Mouse (Mus musculus) right cerebral cortex, postnatal 25 days (tissue): ENCODE results near the gene Ppp1r13l.

ENCODE experiments used
- DNase-seq: peaks from one replicate; pipeline ENCODE4 v3.0.0; 2022

Gene Ppp1r13l

DNA sequence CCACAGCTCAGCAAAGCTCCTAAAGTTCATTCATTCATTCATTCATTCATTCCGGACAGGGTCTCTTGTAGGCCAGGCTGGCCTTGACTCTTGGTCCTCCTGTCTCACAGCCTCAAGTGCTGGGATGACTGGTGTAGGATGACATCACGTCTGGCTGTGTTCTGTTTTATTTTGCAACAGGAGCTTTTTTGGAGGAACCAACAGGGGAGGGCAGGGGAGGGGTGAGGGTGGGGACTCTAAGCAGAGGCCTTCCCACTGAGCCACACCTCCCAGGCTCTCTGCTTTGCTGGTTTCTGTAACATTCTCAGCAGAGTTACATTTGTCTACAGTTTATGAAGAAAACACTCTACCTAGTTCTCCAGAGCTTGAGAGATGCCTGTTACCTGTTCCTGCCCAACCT is 21.5 kb upstream of the Ppp1r13l start:
- no peak for DNase-seq

DNA sequence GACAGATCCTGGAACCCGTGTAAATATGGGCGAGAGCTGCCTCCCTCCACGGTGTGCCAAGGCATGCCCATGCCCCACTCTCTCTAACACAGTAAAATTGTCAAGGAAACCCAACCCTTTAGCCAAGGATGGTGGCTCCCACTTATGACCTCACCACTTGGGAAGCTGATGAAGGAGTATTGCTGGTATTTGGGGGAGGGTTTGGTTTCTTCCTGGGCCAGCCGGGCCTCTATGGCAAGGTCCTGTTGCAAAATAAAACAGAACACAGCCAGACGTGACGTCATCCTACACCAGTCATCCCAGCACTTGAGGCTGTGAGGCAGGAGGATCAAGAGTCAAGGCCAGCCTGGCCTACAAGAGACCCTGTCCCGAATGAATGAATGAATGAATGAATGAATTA is 21.0 kb upstream of the Ppp1r13l start:
- DNase-seq, result no peak

DNA sequence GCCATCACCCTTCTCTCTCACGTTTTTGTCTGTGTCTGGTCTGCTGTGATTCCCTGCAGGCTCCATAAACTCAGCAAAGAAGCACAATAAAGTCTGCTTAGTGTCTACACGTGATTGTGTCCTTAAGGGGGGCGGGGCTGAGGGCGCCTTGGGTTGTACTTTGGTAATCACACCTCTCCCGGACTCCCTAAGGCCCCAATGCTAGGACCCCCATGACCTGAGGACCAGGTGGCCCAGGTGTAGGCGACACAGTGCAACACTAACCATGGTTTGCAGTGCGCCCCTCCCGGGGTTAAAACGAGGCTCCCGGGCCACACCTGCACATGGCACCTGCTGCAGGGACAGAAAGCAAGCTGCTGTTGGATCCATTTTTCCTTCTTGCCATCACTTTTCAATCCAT is 18.3 kb upstream of the Ppp1r13l start:
- no peak for DNase-seq

DNA sequence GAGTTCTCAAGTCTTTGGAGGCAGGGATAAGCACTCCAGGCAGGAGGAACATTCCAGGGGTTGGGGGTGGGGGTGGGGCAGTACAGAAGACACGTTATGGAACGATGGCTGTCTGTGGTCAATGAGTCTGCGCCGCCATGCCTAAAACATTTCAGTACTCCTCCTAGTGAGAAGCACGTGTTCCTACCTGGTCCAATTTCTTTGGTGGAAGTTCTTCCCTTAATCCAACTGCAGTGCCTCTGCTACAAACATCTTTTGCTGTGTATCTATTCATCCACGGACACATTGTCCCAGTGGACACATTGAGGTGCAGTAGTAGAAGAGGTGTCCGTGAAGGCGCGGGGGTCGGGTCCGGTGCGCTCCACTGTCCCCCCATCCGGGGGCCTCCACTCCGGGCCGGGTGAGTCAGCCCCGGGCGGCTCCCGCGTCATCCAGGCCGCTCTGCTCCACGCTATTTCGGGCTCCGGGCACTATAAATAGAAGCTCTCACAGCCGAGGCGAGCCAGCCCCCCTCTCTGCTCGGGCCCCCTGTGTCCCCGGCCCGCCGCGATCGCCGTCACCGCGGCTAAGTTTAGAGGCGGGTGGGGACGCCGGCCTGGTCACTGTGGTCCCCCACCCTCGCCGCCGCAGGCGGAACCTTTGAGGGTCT is 17.7 kb upstream of the Ppp1r13l start:
- DNase-seq, result peak; percentile 74

DNA sequence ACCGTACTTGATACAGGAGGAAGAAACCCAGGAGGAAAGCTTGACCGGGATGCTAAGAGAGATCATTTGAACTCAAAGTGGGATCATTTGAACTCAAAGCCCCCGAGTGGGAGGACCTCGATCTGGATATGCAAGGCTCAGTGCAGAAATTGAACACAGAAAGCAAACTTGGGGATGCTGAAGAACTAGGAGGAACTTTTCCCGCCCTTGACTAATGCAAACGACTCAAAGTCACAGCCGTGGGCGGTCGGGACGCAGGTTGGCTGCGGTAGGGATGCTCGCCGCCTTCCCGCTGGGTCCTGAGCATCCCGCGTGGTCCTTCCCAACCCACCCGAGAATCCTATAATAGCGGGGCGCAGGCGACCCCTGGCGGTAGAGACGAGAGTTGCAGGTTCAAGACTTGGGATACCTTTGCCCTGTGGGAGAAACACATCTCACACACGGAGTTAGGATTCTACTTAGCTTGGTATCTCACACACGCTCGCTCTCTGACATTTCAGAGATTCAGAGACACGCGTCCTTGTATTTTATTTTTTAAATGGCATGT is 17.0 kb upstream of the Ppp1r13l start:
- DNase-seq, result peak; percentile 87

DNA sequence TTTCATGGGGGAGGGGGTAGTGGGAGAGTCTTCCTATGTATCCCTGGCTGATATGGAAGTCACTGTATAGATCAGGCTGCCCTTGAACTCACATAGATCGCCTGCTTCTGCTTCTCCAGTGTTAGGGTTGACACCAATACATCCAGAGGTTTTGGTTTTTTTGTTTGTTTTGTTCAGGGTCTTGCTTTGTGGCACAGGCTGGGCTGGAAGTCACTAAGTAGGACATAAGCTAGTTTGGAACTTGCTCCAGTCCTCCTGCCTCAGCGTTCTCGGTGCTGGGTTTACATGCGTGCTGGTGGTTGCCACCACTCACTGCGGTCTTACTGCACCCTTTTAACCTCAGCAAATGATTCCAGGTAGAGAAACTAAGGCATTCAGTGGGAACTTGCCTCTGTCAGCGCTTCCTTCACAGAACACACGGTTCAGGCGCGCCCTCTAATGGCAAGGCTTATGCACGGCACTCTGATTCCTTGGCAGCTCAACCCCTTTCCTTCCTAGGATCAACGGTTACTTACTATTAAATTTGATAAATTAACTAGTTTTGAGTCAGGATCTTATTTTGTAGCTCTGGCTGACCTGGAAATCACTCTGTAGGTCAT is 16.2 kb upstream of the Ppp1r13l start:
- DNase-seq, result peak; percentile 73

DNA sequence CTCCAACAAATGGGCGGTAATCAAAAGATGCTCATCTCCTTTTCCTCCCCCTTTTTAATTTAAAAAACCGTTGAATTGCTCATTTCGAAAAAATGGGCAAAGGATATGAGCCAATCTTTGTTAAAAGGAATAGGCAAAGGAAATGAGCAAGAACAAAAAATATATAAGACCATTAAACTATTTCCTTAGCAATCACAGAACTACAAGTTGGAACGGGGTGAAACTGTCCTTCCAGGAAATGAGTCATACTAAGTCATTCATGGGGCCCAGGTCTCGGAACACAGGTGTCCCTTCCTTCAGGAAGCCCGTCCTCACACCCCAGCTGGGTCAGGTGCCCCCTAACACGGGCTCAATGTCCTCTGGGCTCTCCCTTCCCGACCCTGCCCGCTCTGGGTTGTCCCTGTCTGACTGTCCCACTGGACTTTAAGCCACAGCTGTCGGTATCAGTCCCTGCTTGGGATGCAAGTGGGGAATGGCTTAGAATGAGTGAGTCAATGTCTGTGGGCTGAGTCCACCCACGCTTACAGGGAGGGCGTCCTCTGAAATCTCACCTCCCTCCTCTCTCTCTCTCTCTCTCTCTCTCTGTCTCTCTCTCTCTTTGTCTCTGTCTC is 15.2 kb upstream of the Ppp1r13l start, which contains the start of gene Ercc1:
Ercc1 (plus strand) TSS at position 542 of the 611 bp plus-strand sequence.
- DNase-seq, result no peak

DNA sequence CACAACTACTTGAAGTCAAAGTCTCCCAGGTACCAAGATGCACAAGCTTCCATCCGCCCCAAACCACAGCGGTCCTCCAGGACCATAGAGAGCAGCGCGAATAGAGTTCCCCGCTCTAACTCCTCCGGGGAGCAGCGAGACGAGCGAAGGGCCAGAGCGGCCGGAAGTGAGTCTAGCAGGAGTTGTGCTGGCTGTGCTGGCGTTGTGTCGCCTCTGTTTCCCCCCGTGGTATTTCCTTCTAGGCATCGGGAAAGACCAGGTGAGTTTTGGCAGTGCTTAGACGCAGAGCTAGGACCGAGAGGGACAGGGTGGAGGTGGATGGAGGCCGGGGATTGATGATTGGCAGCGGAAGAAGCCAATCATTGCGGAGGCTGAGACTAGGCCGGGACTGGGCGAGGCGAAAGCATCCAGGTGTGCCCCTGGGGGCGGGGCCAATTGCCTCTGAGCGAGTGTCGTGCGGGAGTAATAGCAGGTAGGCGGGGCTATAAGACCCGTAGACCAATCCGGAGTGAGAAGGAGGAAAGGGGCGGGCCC is 14.5 kb upstream of the Ppp1r13l start:
- peak; percentile 93 for DNase-seq

DNA sequence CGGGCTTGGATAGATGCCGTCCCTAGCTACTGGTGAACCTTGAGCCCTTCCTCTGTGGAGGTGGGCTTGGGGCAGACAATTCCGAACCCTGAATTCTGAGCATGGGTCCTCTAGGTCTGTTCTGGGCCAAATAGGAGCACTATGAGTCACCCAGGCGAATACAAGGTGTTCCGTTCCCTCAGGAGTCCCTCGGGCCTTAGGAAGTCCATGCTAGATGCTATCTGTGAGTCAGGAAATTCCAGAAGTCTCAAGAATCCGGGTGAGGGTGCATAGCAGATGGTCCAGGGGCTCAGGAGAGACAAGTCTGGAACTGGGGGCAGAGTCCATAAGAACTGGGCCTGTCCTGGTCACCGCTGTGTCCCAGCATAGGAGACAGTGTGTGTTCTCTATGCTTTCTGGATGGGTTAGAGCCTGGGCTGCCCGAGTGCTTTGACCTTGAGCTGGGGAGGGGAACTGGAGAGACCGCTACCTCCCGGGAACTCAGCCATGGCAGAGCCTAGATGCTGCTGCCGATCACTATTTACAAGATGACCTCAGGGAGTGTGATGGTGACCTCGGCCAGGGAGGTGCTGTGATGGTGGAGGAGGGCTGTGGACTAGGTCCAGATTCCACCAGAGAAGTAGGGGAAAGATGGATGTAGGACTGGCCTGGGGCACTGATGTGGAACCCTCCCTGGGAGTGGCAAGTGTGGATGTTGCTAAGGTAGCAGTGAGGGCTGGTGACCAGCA is 10.2 kb upstream of the Ppp1r13l start:
- DNase-seq, result no peak

DNA sequence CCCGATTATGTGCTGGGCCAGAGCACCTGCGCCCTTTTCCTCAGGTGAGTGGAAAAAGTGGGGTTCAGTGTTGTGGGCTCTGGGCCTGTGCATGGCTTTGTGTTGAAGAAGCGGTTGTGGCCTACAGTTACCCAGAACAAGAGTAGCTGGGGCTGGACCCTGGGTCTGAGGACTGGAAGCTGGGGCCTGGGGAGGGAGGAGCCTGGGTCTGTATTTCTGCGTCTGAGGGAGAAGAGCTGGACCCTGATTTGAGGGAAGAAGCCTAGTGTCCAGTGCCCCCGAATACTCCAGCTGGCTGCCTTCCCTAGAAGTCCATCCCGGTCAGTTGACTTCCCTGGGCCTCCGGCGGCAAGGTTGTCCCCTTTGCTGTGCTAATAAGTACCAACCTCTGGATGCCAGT is 9.3 kb upstream of the Ppp1r13l start:
- no peak for DNase-seq

DNA sequence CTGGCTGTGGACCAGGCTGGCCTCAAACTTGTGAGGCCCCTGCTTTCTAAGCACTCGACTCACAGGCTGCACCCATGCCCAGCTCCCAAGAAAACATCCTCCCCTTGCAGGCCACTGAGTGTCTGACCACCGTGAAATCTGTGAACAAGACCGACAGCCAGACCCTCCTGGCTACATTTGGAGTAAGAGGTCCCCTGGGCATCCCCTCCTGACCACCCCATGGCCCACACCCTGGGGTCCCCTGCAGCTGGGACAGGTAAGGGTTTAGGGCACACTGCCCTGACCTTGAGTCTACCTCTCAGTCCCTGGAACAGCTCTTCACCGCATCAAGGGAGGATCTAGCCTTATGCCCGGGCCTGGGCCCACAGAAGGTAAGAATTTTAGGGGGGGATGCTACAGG is 4.6 kb upstream of the Ppp1r13l start:
- DNase-seq, result no peak

DNA sequence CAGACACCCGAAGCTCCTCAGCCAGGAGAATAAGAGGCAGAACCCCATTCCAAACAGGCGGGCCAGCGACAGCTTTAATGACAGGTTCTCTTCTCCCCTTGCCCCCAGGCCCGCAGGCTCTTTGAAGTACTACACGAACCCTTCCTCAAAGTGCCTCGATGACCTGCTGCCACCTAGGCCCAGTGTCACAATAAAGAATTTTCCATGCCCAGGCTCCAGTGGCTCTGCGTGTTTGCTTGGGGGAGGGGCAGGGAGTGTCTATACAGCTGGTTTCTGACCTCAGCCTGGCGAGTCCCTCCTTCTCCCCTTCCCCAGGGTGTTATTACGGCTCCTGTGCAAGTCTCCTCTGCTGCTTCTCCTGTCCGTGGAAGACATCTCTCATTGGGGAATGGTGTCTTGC is 3.2 kb upstream of the Ppp1r13l start:
- no peak for DNase-seq

DNA sequence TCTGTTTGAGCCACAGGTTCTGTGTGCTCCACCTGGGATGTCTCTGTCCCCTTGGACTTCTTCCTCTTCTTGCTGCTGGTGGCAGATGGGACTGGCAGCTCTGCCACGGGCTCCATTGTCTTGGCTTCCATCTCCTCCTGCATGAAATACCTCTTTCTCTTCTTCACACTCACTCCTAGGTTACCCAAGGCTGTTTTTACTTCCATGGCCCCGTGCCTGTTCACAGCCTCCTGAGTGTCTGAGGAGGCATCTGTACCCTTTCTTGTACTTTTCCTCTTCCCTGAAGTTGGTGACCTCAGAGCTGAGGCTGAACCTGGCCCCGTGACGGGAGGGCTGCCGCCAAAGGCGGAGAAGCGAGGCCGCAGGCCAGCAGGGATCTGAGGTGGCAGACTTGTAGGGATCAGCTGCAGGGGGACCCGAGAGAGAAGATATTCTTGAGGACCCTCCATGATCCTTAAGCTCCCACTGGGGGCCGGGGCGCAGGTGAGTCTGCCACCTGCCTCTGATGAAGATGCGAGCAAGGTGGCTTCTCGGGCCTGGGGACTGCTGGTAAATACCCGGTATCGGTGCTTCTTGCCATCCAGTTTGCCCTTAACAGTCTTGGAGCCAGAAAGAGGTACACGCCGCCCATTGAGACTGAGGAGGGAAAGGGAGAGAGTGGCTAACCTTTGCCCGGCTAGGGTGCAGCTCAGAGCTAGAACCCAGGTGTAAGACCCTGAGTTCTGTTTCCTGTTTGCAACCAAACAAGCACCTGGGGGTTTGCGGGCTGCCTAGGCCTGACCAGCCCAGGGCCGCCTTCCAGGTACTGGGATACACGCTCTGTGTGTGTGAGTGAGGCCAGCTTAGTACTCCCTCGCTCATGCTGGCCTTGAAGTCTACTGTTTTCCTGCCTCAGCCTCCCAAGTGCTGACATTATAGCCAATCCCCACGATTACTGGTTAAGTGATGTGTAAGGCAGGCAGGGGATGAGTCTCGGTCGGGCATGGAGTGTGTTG is 1.9 kb upstream of the Ppp1r13l start:
- DNase-seq, result no peak

DNA sequence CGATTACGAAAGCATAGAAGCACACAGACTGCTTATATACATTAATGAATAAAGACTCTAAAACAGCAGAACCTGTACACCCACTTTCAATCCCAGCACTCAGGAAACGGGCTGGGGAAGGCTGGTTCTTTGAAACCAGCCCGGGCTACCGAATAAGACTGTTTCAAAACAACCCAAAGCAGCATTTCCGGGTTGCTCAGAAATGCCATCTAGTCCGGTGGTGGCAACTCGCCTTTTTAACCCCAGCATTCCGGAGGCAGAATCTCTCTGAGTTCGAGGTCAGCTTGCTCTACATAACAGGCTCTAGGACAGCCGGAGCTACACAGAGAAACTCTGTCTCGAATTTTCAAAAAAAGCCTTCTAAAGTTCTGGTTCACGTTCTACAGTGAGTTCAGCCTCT is 915 bp upstream of the Ppp1r13l start:
- DNase-seq, result no peak

DNA sequence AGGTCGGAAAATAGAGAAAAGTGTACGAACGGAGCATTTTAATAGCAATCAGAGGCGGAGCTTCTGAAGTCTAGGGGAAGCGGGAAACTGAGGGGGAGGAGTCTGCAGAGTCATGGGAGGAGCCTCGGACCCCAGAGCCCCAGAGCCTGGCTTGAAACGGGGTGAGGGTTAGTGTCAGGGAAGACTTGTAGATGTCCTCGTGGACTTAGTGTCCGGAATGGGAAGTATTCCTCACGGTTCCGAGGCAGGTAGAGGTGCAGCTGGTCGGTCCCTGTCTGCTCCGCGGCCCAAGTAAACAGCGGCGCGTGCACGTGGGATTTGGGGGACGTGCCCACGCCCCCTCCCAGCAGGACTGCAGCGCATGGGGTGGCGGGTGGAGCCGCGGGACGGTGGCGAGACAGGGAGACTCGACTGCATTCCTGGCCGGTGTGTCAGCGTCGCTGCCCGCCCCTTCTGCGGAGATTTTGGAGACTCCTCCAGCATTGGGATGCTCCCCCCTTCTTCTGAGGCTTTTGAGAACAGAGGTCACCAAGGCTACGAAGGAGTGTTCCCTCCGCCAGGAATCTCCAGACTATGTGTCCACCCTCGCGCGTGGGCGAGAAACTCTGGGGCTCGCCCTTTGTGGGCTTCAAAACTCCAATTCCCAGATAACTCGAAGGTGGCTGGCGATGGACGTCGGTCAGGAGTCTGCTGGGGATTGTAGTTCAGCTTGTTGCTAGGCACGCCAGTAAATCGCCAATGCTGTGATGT is 518 bp downstream of the Ppp1r13l start:
- DNase-seq, result peak; percentile 72

DNA sequence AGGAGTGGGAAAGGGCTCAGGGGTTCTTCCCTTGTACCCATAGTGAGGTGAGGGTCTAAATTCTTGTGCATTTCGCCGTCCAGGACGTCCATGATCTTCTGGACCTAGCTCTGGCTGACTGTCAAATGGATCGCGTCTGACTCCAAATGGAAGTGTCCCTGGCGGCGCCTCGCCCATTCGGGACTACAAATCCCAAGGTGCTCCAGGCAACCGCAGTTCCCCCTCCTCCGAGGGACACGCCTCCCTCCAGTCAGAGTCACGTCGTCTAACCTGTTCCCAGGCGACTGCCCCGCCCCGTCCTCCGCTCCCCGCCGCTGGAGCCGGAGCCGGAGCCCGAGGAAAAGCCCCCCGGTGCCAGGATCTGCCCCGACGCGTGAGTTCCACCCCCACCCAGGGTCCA is 1.4 kb downstream of the Ppp1r13l start:
- peak; percentile 89 for DNase-seq

DNA sequence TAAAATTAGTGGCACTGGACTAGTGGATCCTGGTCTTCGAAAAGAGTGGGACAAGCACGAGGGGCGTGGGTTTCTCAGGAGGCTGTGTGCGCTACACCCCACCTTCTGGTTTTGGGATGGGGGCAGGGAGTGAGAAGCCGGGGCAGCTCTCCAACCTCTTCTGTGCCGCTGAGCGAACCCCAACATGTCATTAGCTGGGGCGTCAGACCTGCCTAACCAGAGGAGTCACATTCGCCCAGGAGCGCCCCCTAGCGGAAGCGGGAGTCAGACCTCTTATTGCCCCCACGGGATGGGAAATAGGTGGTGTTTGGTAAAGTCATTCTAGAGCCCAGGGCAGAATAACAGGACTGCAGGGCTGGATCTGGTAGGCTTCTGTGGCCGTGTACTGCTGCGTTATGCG is 2.2 kb downstream of the Ppp1r13l start:
- no peak for DNase-seq

DNA sequence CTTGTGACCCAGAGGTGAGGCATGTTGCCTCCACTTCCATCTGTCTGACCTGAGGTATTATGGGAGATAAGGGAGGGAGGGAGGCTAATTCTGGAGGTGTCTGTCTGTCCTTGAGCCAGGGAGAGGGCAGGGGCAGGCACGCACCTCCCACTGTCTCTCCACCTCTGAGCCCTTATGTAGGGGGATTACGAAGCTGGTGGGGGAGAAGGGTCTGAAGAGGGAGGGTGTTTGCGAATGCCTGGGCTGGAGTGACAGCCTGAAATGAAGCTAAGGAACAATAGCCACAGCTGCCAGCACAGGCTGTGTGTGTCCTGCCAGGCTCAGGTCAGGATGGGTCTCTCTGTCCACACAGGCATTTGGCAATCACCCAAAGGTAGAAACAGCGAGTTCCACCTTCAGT is 2.7 kb downstream of the Ppp1r13l start:
- DNase-seq, result no peak

DNA sequence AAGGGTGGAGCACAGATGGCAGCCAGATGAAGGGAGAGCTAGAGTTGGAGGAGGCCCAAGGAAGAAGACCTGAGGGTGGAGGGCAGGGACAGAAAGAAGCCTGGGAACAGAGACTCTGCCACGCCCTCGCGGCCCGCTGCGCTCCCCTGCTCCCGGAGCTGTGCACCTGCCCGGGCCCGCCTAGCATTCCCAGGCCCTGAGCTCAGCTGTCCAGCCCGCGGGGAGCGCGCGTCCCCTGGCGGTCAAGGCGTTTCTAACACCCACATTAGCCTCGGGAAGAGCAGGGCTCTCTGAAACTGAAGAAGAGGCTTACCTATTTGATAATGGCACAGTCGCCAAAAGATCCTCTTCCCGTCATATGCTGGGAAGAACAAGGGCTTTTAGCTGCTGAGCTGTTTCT is 4.3 kb downstream of the Ppp1r13l start:
- peak; percentile 50 for DNase-seq

DNA sequence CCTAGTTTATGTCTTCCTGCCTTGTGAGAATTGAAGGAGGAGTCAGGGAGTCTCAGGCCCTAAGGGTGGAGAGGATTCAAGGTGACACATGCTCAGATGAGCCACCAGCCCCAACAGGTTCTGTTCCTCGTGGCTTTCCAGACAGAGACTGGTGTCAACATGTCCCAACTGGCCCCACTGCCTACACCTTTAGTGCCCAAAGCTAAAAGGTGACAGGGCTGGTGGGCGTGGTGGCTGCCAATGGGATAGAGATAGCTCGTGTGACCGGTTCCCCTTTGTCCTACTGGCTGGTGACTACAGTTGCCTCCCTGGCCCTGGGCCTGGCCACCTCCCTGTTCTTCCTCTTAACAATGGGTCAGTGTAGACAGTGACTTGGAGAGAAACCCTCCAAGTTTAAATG is 5.8 kb downstream of the Ppp1r13l start:
- no peak for DNase-seq

DNA sequence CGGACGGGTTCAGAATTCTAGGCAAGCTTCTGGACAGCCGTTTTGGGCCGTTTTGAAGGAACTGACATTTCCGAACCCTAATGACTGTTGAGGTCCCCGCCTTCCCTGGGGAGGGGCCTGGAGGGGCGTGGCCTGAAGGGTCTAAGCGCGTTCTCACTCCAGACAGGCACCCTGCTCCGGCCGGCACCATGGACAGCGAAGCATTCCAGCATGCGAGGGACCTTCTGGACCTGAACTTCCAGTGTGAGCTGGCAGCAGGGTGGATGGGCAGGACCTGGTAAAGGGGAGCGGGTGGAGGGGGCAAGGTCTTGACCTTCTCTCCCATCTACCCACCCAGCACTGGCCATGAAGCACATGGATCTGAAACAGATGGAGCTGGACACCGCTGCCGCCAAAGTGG is 8.8 kb downstream of the Ppp1r13l start:
- DNase-seq, result no peak
